Mouse (Mus musculus) megakaryocyte, embryonic 14.5 days (primary cell): ENCODE measurements at regions not wholly inside any gene's neighbourhood (a gene's known extent, or its start where the extent isn't known, plus 50 kb on each side); places are given as distances from the start of the nearest gene placed in this dataset.

Experiments used
- FLI1 ChIP-seq: IDR thresholded peaks from 2 replicates; pipeline ENCODE4 v1.6.1; 2012; ENCODE audit warnings: low read length, inconsistent platforms, mixed read lengths
- GATA1 ChIP-seq: IDR thresholded peaks from 3 replicates; pipeline ENCODE4 v1.6.1; 2012; ENCODE audit warnings: mixed read lengths, low read length, inconsistent platforms, borderline replicate concordance

- TF ChIP-seq GATA1 (no peak), FLI1 (no peak)
Measured at GRCm38 (mm10) chr6:51023361-51023760, 369.1 kb upstream of the Npvf start.
